Comparison of ENCODE assay signal across 7 mouse cellular contexts in genomic region chr5:29574286-29574685, GRCm38 (mm10). TPM values are rescaled to one million over a fixed set of nuclear protein-coding genes. Genes with fewer than 3 reads are reported as not detected.
DNase-seq lines count a peak whose midpoint lies in the region; ATAC-seq lines count a peak whose summit lies in the region.
"Not testable (repeated sequence)": the region's sequence is repeated elsewhere in the genome, so short reads cannot be mapped to it uniquely, and the experiment has no call there.

No protein-coding gene starts in this region.

- not testable (repeated sequence) for H3K4me2 ChIP-seq in midbrain, embryonic 11.5 days

- H3K4me3 ChIP-seq in ES-E14 (ENCODE audit: insufficient read depth in 1 of 2, low read depth in 1 of 2, low read length in 2 of 2, poor library complexity in 1 of 2, severe bottlenecking in 1 of 2); midbrain, embryonic 11.5 days (ENCODE audit: low read depth, low read length): not testable (repeated sequence)

- not testable (repeated sequence) for H3K36me3 ChIP-seq in ES-E14 (ENCODE audit: control insufficient read depth, insufficient read depth, low read length, poor library complexity, severe bottlenecking); midbrain, embryonic 11.5 days (ENCODE audit: control insufficient read depth, insufficient read depth, low read length)

- H3K27ac ChIP-seq in ES-E14 (ENCODE audit: insufficient read depth, low read depth, low read length, poor library complexity, severe bottlenecking), result 0 out of 2 replicates have a peak overlapping the region, but pooled peaks have one; percentile 36
- not testable (repeated sequence) for H3K27ac ChIP-seq in midbrain, embryonic 11.5 days (ENCODE audit: low read depth, low read length)

- not testable (repeated sequence) for H3K27me3 ChIP-seq in midbrain, embryonic 11.5 days (ENCODE audit: control insufficient read depth, insufficient read depth, low read length)

- not testable (repeated sequence) for H3K9ac ChIP-seq in ES-E14 (ENCODE audit: insufficient read depth, low read depth, low read length, poor library complexity, severe bottlenecking); midbrain, embryonic 11.5 days (ENCODE audit: low read length)

- H3K9me3 ChIP-seq in ES-E14 (ENCODE audit: control insufficient read depth, insufficient read depth, low read depth, low read length); midbrain, embryonic 11.5 days (ENCODE audit: control insufficient read depth, low read length): not testable (repeated sequence)

- ATAC-seq in midbrain, embryonic 11.5 days (ENCODE audit: low FRiP score), result not testable (repeated sequence)

- DNase-seq in 416B (ENCODE audit: low read depth) (peak; percentile 64), MEL-GATA-1-ER (ENCODE audit: extremely low read depth, low read depth) (peak; percentile 57), ZHBTc4 (ENCODE audit: low read depth, low spot score) (peak; percentile 58)
- peak; percentile 64 to 74 for DNase-seq in B cell, adult 2 months
- not testable (repeated sequence) for DNase-seq in ES-E14 (ENCODE audit: low read depth, low spot score)
- DNase-seq in heart, adult 11 months, result peak; percentile 88
- DNase-seq in midbrain, embryonic 11.5 days (ENCODE audit: low spot score, missing footprints), result peak; percentile 67

- H3K4me1 ChIP-seq in ES-E14 (ENCODE audit: control insufficient read depth in 2 of 2, insufficient read depth in 2 of 2, low read length in 2 of 2, poor library complexity in 1 of 2); midbrain, embryonic 11.5 days (ENCODE audit: control insufficient read depth, insufficient read depth, low read length): not testable (repeated sequence)

- WGBS in midbrain, embryonic 11.5 days, result 93% methylated on average over 11 of the region's 11 CpGs

- in situ Hi-C loops in ES-E14 (cut with MboI; ENCODE audit: low sequenced_read_pairs in 2 of 2, unreplicated experiment in 2 of 2), result not testable (repeated sequence)

RNA-seq across cellular contexts. Expression of gene Ube3c, which starts 5.2 kb away (rescaled TPM):
- 45.5 and 55.9 TPM in 2 replicates for total RNA-seq in ES-E14 (2012; rRNA removed)
- polyA plus RNA-seq in midbrain, embryonic 11.5 days (2014; fragmentation: Nextera tagmentation; extraction: Ambion mirVana), result 36.2 and 38.3 TPM in 2 replicates
